Mouse (Mus musculus) liver, embryonic 11.5 days (tissue): ENCODE measurements around the gene Rarres2. TPM values are rescaled to one million over a fixed set of nuclear protein-coding genes. Genes with fewer than 3 reads are reported as not detected.

Experiments used
- ATAC-seq: fragments of 200-750 bp; cut with Nextera tagmentation; replicated peaks from 2 replicates; pipeline ENCODE4 v1.8.0; 2017; ENCODE audit warnings: moderate number of reproducible peaks, mild to moderate bottlenecking, moderate TSS enrichment, moderate library complexity; ENCODE audit not compliant: low FRiP score
- DNase-seq: peaks from one replicate; pipeline ENCODE4 v3.0.0-alpha.2; 2017; ENCODE audit warnings: low spot score
- H3K27ac ChIP-seq: fragments of 300-500 bp; sonication (generic); 2 replicates; pipeline ENCODE4 v1.5.1; 2014; ENCODE audit warnings: mild to moderate bottlenecking, low read depth, low read length, control low read depth
- H3K27me3 ChIP-seq: fragments of 300-500 bp; sonication (generic); replicated peaks from 2 replicates; pipeline ENCODE4 v1.6.1; 2014; ENCODE audit warnings: low read length, mixed read lengths; ENCODE audit not compliant: control insufficient read depth, insufficient read depth
- H3K36me3 ChIP-seq: fragments of 300-500 bp; sonication (generic); 2 replicates; pipeline ENCODE4 v1.6.1; 2014; ENCODE audit warnings: mild to moderate bottlenecking, low read length, moderate library complexity, mixed read lengths; ENCODE audit not compliant: control insufficient read depth, insufficient read depth
- H3K4me1 ChIP-seq: fragments of 300-500 bp; sonication (generic); replicated peaks from 2 replicates; pipeline ENCODE4 v1.6.1; 2014; ENCODE audit warnings: low read length, mixed read lengths; ENCODE audit not compliant: control insufficient read depth, insufficient read depth
- H3K4me2 ChIP-seq: fragments of 300-500 bp; sonication (generic); 2 replicates; pipeline ENCODE4 v1.6.1; 2014; ENCODE audit warnings: mild to moderate bottlenecking, control low read depth, moderate library complexity
- H3K4me3 ChIP-seq: fragments of 300-500 bp; sonication (generic); 2 replicates; pipeline ENCODE4 v1.5.1; 2014; ENCODE audit warnings: low read depth, low read length, control low read depth
- H3K9ac ChIP-seq: fragments of 300-500 bp; sonication (generic); 2 replicates; pipeline ENCODE4 v1.6.1; 2014; ENCODE audit warnings: low read depth, low read length, control low read depth
- H3K9me3 ChIP-seq: fragments of 300-500 bp; sonication (generic); 2 replicates; pipeline ENCODE4 v1.6.1; 2016; ENCODE audit warnings: low read length, inconsistent platforms, mixed read lengths; ENCODE audit not compliant: control insufficient read depth
- WGBS: fragments of 180-500 bp; shearing (Covaris S2); extraction: QIAGEN DNeasy Blood & Tissue Kit; methylation state at CpG from one replicate; pipeline ENCODE4 v1.1.7; 2014; 5-methylcytosine and 5-hydroxymethylcytosine counted together
- polyA plus RNA-seq: library from polyadenylated mRNA; unstranded; fragments of >200 nt; fragmentation: Nextera tagmentation; extraction: Ambion mirVana; gene quantifications from 2 replicates; pipeline ENCODE4 v1.2.1, GENCODE M21; 2014

The Rarres2 gene
- 9.0 and 9.7 TPM in 2 replicates for polyA plus RNA-seq

DNA sequence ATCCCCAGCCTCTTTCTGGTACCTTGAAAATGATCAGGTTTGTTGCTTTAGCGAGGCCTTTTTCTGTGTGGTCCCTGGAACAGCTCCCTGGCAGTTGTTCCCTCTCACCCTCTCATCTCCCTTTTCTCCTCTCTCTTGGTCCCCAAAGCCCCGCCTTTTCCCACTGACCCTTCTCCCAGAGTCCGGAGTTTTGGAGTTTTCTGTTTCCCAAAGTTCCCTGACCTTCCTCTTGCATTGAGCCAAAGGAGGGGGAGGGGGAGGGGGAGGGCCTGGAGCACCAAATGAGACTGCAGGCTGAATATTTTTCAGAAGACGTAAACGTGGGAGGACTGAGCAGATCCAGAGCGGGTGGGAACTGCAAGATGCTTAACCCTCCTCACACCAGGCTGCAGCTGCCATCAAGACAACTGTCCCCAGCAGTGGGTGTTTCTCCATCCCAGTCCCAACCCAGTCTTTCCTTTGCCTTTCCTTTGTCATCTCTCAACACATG lies at the start of gene Rarres2:
Gene Rarres2, minus strand, starts transcription at position 218 of the 490 bp plus-strand sequence.
- Histone ChIP-seq H3K4me3 (no peak within 1 kb of the TSS), H3K36me3 (no peaks in the 10 kb centered on the region), H3K9ac (no peak within 1 kb of the TSS), H3K9me3 (no peaks in the 10 kb centered on the region), H3K27ac (no peak within 1 kb of the TSS), H3K4me2 (no peak within 1 kb of the TSS), H3K27me3 (no peaks in the 10 kb centered on the region), H3K4me1 (peaks cover 4% of the 10 kb centered on the region)
- ATAC-seq (no peak), DNase-seq (no peak)
- 36% methylated on average over 6 of the region's 6 CpGs for WGBS

DNA sequence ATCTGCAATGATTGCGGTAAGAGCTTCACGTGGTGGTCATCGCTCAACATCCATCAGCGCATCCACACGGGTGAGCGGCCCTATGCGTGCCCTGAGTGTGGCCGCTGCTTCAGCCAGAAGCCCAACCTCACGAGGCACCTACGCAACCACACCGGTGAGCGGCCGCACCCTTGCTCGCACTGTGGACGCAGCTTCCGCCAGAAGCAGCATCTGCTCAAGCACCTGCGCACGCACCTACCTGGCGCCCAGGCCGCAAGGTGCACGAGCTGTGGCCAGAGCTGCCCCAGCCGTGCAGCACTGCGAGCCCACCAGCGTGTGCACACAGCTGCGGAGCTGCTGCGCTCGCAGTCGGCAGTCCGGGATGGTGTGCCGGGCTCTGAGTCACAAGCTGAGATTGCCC lies 47.4 kb upstream of the Rarres2 start:
- 89% methylated on average over 30 of the region's 30 CpGs for WGBS
- no peak overlapping the region for H3K9ac ChIP-seq
- ATAC-seq: no peak

DNA sequence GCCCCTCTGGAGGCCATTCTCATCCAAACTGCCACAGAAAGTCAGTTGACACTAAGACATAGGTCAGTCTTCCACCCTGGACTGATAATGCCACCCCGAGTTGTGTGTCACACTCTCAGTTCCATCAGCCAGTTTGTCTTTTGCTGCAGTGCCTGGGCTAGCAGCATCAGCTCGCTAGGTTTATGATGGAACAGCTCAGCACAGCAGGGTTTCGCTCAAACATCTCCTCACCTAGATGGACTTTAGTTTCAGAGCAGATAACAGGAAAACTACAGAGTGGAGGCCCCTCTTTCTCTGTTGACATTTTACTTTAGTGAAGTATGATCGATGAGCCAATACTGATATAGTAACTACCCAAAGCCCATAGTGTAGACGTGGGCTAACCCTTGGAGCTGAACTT lies 42.2 kb upstream of the Rarres2 start:
- Histone ChIP-seq H3K9me3 (no peaks in the 10 kb centered on the region), H3K4me2 (no peak overlapping the region), H3K27ac (no peak overlapping the region), H3K4me3 (no peak overlapping the region), H3K36me3 (peaks cover 9% of the 10 kb centered on the region), H3K27me3 (no peaks in the 10 kb centered on the region), H3K9ac (no peak overlapping the region), H3K4me1 (no peaks in the 10 kb centered on the region)
- no peak for DNase-seq
- WGBS: 80% methylated on average over 5 of the region's 5 CpGs
- ATAC-seq: no peak

More for the DNA sequence above, 47.4 kb upstream of the Rarres2 start:
- peaks cover 11% of the 10 kb centered on the region for H3K36me3 ChIP-seq
- no peak overlapping the region for H3K4me2 ChIP-seq
- H3K4me1 ChIP-seq: no peaks in the 10 kb centered on the region
- H3K4me3 ChIP-seq: no peak overlapping the region
- DNase-seq: no peak
- H3K27me3 ChIP-seq: no peaks in the 10 kb centered on the region
- H3K9me3 ChIP-seq: no peaks in the 10 kb centered on the region
- no peak overlapping the region for H3K27ac ChIP-seq

DNA sequence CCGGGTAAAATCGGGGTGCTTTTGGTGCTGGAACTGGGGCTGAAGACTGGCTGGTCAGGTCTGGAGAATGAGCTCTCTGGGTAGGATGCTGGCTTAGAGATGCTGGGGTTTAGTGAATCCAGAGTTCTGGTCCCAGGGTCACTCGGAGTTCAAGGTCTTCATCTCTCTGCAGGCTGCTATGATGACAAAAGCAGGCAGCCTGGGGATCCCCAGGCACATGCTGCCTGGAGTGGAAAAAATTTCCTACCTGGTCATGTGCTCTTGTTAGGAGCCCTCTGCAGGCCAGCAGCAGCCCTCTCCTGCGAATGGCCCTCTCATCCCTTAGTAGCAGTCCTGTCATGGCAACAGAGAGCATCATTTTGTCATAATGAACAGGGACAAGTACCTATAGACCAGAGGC lies 40.9 kb upstream of the Rarres2 start:
- no peak overlapping the region for H3K4me2 ChIP-seq
- no peak for ATAC-seq
- no peaks in the 10 kb centered on the region for H3K27me3 ChIP-seq
- DNase-seq: no peak
- H3K9ac ChIP-seq: no peak overlapping the region
- H3K27ac ChIP-seq: no peak overlapping the region
- H3K4me3 ChIP-seq: no peak overlapping the region
- peaks cover 4% of the 10 kb centered on the region; the same call in 1 of the 2 replicates for H3K36me3 ChIP-seq
- no peaks in the 10 kb centered on the region for H3K9me3 ChIP-seq
- no peaks in the 10 kb centered on the region for H3K4me1 ChIP-seq
- 83% methylated on average over 4 of the region's 4 CpGs for WGBS

DNA sequence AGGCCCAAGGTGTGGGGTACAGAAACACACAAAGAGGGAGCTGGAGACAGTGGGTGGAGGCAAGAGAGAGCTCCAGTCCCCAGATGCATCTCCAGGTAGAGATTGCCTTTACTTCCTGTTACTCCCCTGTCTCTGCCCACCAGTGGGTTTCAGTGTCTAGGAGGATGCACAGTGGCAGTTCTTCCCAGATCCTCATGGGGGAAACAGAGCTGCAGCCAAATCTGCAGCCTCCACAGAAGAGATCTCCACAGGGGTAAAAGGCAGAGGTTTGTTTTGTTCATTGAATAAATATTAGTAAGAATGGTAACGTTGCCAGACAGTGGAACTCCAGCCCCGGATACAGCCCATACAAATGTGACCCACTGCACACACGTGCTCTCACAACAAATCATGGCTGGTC lies 38.1 kb upstream of the Rarres2 start:
- Histone ChIP-seq H3K9me3 (no peaks in the 10 kb centered on the region), H3K4me1 (no peaks in the 10 kb centered on the region), H3K27ac (no peak overlapping the region), H3K27me3 (no peaks in the 10 kb centered on the region), H3K4me3 (no peak overlapping the region), H3K9ac (no peak overlapping the region), H3K4me2 (no peak overlapping the region), H3K36me3 (peaks cover 4% of the 10 kb centered on the region; the same call in 1 of the 2 replicates)
- WGBS: 82% methylated on average over 3 of the region's 3 CpGs
- ATAC-seq: no peak
- DNase-seq: no peak

DNA sequence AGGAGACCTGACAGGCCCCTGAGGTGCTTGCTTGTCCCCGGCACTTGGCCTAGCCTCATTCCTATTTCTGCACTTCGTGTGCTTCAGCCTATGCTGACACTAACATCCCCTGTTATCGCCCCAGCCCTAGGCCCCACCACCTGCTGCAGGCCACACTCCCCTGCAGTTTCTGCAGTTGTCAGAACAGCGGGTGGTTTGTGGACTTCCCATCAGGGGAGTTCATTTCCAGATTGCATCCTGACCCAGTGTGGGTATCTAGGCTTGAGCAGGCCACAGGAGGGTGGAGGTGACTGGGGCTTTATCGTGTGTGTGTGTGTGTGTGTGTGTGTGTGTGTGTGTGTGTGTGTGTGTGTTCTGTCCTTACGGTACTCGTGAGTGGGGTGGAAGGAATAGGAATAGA lies 36.9 kb upstream of the Rarres2 start:
- ATAC-seq (peak; percentile 57), DNase-seq (no peak)
- no peaks in the 10 kb centered on the region for H3K9me3 ChIP-seq
- H3K27me3 ChIP-seq: no peaks in the 10 kb centered on the region
- peaks cover 4% of the 10 kb centered on the region; the same call in 1 of the 2 replicates for H3K36me3 ChIP-seq
- no peak overlapping the region for H3K4me3 ChIP-seq
- WGBS: 55% methylated on average over 7 of the region's 7 CpGs
- H3K4me2 ChIP-seq: no peak overlapping the region
- H3K9ac ChIP-seq: no peak overlapping the region
- H3K27ac ChIP-seq: no peak overlapping the region
- no peaks in the 10 kb centered on the region for H3K4me1 ChIP-seq

DNA sequence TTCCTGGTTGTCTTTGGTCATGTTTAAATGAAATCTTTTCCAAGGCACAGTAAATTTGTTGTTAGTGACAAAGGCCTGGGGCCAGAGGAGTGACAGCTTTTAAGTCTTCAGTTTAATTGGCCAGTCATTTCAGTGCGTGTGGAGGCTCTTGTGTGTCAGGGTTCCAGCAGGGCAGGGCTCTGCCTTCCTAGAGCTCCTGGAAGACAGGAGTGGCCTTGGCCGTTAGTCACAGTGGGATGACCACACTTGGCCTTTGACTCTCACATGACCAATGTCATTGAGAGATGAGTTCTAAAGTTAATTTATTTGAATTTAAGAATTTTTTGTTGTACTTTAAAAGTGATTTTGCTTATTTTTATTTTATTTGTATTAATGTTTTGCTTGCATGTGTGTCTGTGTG lies 35.5 kb upstream of the Rarres2 start:
- no peak for ATAC-seq
- Histone ChIP-seq H3K27me3 (no peaks in the 10 kb centered on the region), H3K4me1 (no peaks in the 10 kb centered on the region), H3K9ac (no peak overlapping the region), H3K4me2 (no peak overlapping the region), H3K27ac (no peak overlapping the region), H3K4me3 (no peak overlapping the region), H3K9me3 (no peaks in the 10 kb centered on the region), H3K36me3 (no peaks in the 10 kb centered on the region)
- DNase-seq: no peak
- 72% methylated on average over 2 of the region's 2 CpGs for WGBS

DNA sequence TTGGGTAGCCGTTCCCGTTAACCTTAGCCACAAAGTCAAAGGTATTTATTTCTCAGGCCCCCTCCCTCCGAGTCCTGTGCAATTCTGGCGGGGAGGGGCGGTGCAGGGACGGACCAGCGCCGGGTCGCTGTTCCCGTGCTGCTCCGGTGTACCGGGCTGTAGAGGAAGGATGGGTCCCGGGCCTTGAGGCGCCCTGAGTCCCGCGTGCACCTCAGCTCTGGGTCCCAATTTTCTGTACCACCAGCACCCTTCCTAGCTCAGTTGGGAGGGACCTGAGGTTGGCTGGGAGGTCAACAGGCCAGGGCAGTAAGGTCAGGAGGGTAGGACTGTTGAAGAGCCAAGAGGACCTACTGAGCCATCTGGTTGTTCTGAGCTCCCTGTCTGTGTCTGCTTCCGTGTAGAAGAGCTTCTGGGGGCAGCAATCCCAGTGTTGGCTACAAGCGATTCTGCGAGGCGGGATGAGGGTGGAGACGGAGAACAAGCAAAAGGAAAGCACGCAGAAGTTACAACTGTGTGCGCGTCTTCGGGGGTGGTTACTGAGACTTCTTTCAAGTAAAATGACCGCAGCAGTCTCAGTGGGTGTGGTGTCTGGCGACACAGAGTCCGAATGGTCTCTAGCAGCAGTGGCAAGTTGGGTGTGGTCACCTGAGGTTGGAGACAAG lies 29.6 kb upstream of the Rarres2 start:
- Histone ChIP-seq H3K27ac (peak overlapping the region; percentile 69), H3K9me3 (peaks cover under 1% of the 10 kb centered on the region), H3K27me3 (no peaks in the 10 kb centered on the region), H3K4me1 (peaks cover 8% of the 10 kb centered on the region), H3K4me2 (peak overlapping the region; percentile 97), H3K36me3 (peaks cover 15% of the 10 kb centered on the region), H3K9ac (peak overlapping the region; percentile 76), H3K4me3 (peak overlapping the region; percentile 75)
- ATAC-seq (peak; percentile 72), DNase-seq (no peak)
- 2% methylated on average over 28 of the region's 28 CpGs for WGBS
